Mouse (Mus musculus): ENCODE measurements around the gene Tenm3.

DNA sequence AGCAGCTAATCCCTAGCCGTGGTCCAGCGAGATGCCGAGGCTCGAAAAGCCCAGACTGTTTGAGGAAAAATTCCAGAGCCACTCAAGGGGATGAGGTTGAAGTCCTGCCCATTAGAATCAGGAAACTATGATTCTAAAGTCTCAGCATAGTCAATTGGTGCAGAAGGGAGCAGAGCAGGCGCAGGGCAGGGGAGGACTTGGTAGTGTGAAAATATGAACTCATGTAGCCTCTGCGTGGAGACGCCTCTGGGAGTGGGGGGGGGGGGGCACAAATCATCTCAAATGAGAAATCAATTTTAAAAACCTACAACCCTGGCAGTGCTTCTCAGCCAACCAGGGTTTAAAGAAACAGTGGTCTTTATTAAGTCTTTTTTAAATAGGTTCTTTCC, 392.5 kb downstream of the Tenm3 start:
- TF ChIP-seq EP300 (IDR thresholded peaks at IDR 0.05; ENCODE audit: low read depth) (no peak), CTCF (IDR thresholded peaks at IDR 0.05; ENCODE audit: low read depth) (no peak)
